Mouse (Mus musculus) midbrain, embryonic 14.5 days (tissue): ENCODE data around the gene D430042O09Rik. TPM values are rescaled to one million over a fixed set of nuclear protein-coding genes. Genes with fewer than 3 reads are reported as not detected.
A peak's percentile ranks its signal among the peaks of the same experiment; 100 is the strongest.

ENCODE experiments used
- ATAC-seq: fragments of 200-750 bp; cut with Nextera tagmentation; 2 replicates; pipeline ENCODE4 v1.8.0; 2017; ENCODE audit warnings: moderate number of reproducible peaks, moderate library complexity; ENCODE audit not compliant: low FRiP score, low TSS enrichment
- DNase-seq: peaks from one replicate; pipeline ENCODE4 v3.0.0-alpha.2; 2015
- H3K27ac ChIP-seq: fragments of 300-500 bp; sonication (generic); replicated peaks from 2 replicates; pipeline ENCODE4 v1.5.1; 2014; ENCODE audit warnings: mild to moderate bottlenecking, low read depth, low read length, moderate library complexity
- H3K27me3 ChIP-seq: fragments of 300-500 bp; sonication (generic); 2 replicates; pipeline ENCODE4 v1.6.1; 2014; ENCODE audit warnings: low read length, control low read depth, mixed read lengths; ENCODE audit not compliant: control insufficient read depth, insufficient read depth
- H3K36me3 ChIP-seq: fragments of 300-500 bp; sonication (generic); 2 replicates; pipeline ENCODE4 v1.6.1; 2014; ENCODE audit warnings: low read length, control low read depth; ENCODE audit not compliant: control insufficient read depth, insufficient read depth
- H3K4me1 ChIP-seq: fragments of 300-500 bp; sonication (generic); 2 replicates; pipeline ENCODE4 v1.6.1; 2014; ENCODE audit warnings: mild to moderate bottlenecking, antibody characterized with exemption, low read length, control low read depth; ENCODE audit not compliant: control insufficient read depth, insufficient read depth
- H3K4me2 ChIP-seq: fragments of 300-500 bp; sonication (generic); 2 replicates; pipeline ENCODE4 v1.6.1; 2014; ENCODE audit warnings: mild to moderate bottlenecking, low read length, moderate library complexity
- H3K4me3 ChIP-seq: fragments of 300-500 bp; sonication (generic); replicated peaks from 2 replicates; pipeline ENCODE4 v1.5.1; 2014; ENCODE audit warnings: low read depth, low read length
- H3K9ac ChIP-seq: fragments of 300-500 bp; sonication (generic); replicated peaks from 2 replicates; pipeline ENCODE4 v1.6.1; 2014; ENCODE audit warnings: mild to moderate bottlenecking, low read length, moderate library complexity
- H3K9me3 ChIP-seq: fragments of 300-500 bp; sonication (generic); 2 replicates; pipeline ENCODE4 v1.6.1; 2016; ENCODE audit warnings: low read length, control low read depth, mixed read lengths; ENCODE audit not compliant: control insufficient read depth
- WGBS: fragments of 180-500 bp; shearing (Covaris S2); extraction: QIAGEN DNeasy Blood & Tissue Kit; methylation state at CpG from one replicate; pipeline ENCODE4 v1.1.7; 2014; 5-methylcytosine and 5-hydroxymethylcytosine counted together
- polyA plus RNA-seq: library from polyadenylated mRNA; unstranded; fragments of >200 nt; fragmentation: Nextera tagmentation; extraction: Ambion mirVana; gene quantifications from 2 replicates; pipeline ENCODE4 v1.2.1, GENCODE M21; 2014

D430042O09Rik gene
- polyA plus RNA-seq, 1 experiment from 2014 or later: 8.7 TPM

DNA sequence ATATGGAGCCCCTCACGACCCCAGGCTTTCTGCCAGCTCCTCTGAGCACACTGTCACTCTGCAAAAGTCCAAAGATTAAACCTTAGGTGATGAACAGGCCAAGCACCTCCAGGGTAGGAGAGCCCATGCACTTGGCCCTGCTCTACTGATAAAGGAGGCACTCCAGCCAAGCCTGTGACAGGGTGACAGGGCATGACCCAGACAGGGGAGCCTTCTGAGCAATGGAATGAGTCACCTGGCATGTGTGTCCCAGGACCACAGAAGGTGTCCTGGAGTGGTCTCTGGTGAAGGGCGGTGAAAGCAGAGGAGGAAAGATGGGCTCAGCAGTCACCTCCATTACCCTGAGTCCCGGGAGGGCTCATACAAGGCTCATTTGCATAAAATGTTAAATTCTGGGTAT is 151.9 kb downstream of the D430042O09Rik start:
- 82% methylated on average over 3 of the region's 3 CpGs for WGBS
- peaks cover 12% of the 10 kb centered on the region; the same call in 1 of the 2 replicates for H3K36me3 ChIP-seq
- no peak for ATAC-seq

GRCm38 (mm10) chr7:125860421-125860820 is 152.7 kb downstream of the D430042O09Rik start:
- H3K9me3 ChIP-seq: no peaks in the 10 kb centered on the region
- no peaks in the 10 kb centered on the region for H3K4me1 ChIP-seq
- no peak overlapping the region for H3K9ac ChIP-seq
- WGBS: 93% methylated on average over 9 of the region's 9 CpGs
- no peak overlapping the region for H3K27ac ChIP-seq
- DNase-seq (no peak), ATAC-seq (no peak)
- no peak overlapping the region for H3K4me3 ChIP-seq
- no peaks in the 10 kb centered on the region for H3K27me3 ChIP-seq
- peaks cover 12% of the 10 kb centered on the region; the same call in 1 of the 2 replicates for H3K36me3 ChIP-seq
- H3K4me2 ChIP-seq: no peak overlapping the region

More for the DNA sequence above, 151.9 kb downstream of the D430042O09Rik start:
- H3K4me1 ChIP-seq: no peaks in the 10 kb centered on the region
- H3K27ac ChIP-seq: no peak overlapping the region
- H3K9ac ChIP-seq: no peak overlapping the region
- H3K4me2 ChIP-seq: no peak overlapping the region
- DNase-seq: no peak
- H3K9me3 ChIP-seq: no peaks in the 10 kb centered on the region
- H3K4me3 ChIP-seq: no peak overlapping the region
- no peaks in the 10 kb centered on the region for H3K27me3 ChIP-seq

DNA sequence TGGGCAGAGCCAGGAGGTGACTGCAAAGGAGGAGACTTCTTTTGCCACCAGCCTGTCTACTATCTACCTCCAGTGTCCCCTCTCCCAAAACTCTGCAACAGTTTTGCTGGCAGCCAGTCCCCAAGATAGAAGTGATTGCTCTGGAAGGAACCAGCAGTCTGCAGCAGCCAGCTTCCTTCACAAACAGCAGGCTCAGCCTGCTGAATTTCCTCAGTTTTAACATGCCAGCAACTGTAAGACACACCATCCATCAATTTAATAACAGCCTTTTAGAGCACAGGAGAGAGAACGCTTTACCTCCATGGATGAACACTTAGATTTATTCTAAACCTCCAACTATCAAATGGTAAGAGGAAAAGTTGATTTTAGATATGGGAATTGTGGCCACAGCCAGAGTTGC is 156.3 kb downstream of the D430042O09Rik start:
- H3K9ac ChIP-seq: no peak overlapping the region
- no peak overlapping the region for H3K27ac ChIP-seq
- no peak overlapping the region for H3K4me3 ChIP-seq
- no peaks in the 10 kb centered on the region for H3K27me3 ChIP-seq
- no peaks in the 10 kb centered on the region for H3K9me3 ChIP-seq
- H3K36me3 ChIP-seq: peaks cover 14% of the 10 kb centered on the region; the same call in 1 of the 2 replicates
- no peaks in the 10 kb centered on the region for H3K4me1 ChIP-seq
- 98% methylated on average over 1 of the region's 1 CpGs for WGBS
- no peak for DNase-seq
- H3K4me2 ChIP-seq: no peak overlapping the region
- no peak for ATAC-seq

- H3K36me3 ChIP-seq: peaks cover 14% of the 10 kb centered on the region; the same call in 1 of the 2 replicates
- H3K4me1 ChIP-seq: no peaks in the 10 kb centered on the region
- DNase-seq (no peak), ATAC-seq (no peak)
- H3K9me3 ChIP-seq: no peaks in the 10 kb centered on the region
- no peaks in the 10 kb centered on the region for H3K27me3 ChIP-seq
- no peak overlapping the region for H3K4me2 ChIP-seq
- WGBS: 66% methylated on average over 11 of the region's 11 CpGs
- no peak overlapping the region for H3K4me3 ChIP-seq
- H3K27ac ChIP-seq: no peak overlapping the region
- no peak overlapping the region for H3K9ac ChIP-seq
These were observed 157.5 kb downstream of the D430042O09Rik start for GRCm38 (mm10) chr7:125865234-125865633.

DNA sequence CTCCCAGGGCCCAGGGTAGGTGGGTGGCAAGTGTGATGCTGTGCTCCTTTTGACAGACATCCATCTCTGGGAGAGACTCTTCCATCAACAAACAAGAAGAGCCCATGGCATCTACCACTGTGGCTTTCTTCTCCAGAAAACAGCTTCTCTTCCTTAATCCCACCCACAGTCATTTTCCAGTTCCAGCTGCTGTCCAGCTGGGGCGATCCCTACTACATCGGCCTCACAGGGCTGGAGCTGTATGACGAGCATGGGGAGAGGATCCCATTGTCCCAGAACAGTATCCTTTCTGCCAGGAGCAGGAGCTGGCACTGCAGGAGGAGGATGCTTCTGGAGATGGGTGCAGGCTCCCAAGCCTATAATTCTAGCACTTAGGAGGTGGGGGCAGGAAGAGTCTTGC is 160.9 kb downstream of the D430042O09Rik start:
- no peak for ATAC-seq
- Histone ChIP-seq H3K36me3 (0 out of 2 replicates have a peak, but pooled peaks cover 2% of the 10 kb centered on the region), H3K4me2 (no peak overlapping the region), H3K9ac (no peak overlapping the region), H3K27me3 (no peaks in the 10 kb centered on the region), H3K9me3 (no peaks in the 10 kb centered on the region), H3K4me3 (no peak overlapping the region), H3K4me1 (peaks cover 20% of the 10 kb centered on the region), H3K27ac (no peak overlapping the region)
- 81% methylated on average over 3 of the region's 3 CpGs for WGBS
- no peak for DNase-seq

GRCm38 (mm10) chr7:125871404-125872201 is 163.9 kb downstream of the D430042O09Rik start:
- Histone ChIP-seq H3K27me3 (no peaks in the 10 kb centered on the region), H3K9ac (peak overlapping the region; percentile 16; the same call in 1 of the 2 replicates), H3K27ac (peak overlapping the region; percentile 75), H3K4me3 (no peak overlapping the region), H3K36me3 (no peaks in the 10 kb centered on the region), H3K4me2 (no peak overlapping the region), H3K4me1 (peaks cover 20% of the 10 kb centered on the region), H3K9me3 (no peaks in the 10 kb centered on the region)
- peak; percentile 62; the same call in 1 of the 2 replicates for ATAC-seq
- WGBS: 18% methylated on average over 12 of the region's 12 CpGs
- DNase-seq: peak; percentile 78

DNA sequence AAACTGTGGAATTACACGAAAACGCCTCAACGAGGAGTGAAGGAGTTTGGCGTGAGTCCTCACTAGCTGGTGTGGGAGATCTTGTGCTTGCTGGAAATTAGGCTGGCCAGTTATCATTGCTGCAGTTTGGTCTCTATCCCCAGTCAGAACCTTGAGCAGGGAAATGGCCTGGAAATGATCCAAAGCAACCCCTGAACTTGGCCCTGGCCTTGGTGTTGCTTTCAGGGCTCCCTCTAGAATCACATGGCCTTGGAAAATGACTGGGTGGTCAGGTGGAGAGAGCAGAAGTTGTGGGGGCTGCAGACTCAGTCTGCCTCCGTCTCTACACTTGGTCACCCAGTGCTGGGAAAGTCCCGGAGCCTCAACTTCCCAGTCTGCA is 164.5 kb downstream of the D430042O09Rik start:
- Histone ChIP-seq H3K36me3 (no peaks in the 10 kb centered on the region), H3K9me3 (no peaks in the 10 kb centered on the region), H3K4me2 (no peak overlapping the region), H3K27ac (peak overlapping the region; percentile 75), H3K9ac (no peak overlapping the region; the same call in 1 of the 2 replicates), H3K4me1 (peaks cover 20% of the 10 kb centered on the region), H3K4me3 (no peak overlapping the region), H3K27me3 (no peaks in the 10 kb centered on the region)
- 52% methylated on average over 6 of the region's 6 CpGs for WGBS
- DNase-seq: no peak
- ATAC-seq: 0 out of 2 replicates have a peak, but pooled peaks have one; percentile 14

GRCm38 (mm10) chr7:125872874-125873273 is 165.2 kb downstream of the D430042O09Rik start:
- DNase-seq (no peak), ATAC-seq (no peak)

More at GRCm38 (mm10) chr7:125872874-125873273, 165.2 kb downstream of the D430042O09Rik start:
- Histone ChIP-seq H3K9me3 (no peaks in the 10 kb centered on the region), H3K36me3 (no peaks in the 10 kb centered on the region), H3K4me2 (no peak overlapping the region), H3K9ac (no peak overlapping the region), H3K27ac (0 out of 2 replicates have a peak overlapping the region, but pooled peaks have one; percentile 4), H3K27me3 (no peaks in the 10 kb centered on the region), H3K4me1 (peaks cover 20% of the 10 kb centered on the region), H3K4me3 (no peak overlapping the region)
- WGBS: 92% methylated on average over 3 of the region's 3 CpGs
